Mouse (Mus musculus): Measurements from ENCODE around the gene Bmp4. TPM values are rescaled to one million over a fixed set of nuclear protein-coding genes. Genes with fewer than 3 reads are reported as not detected.

Bmp4 gene
- 5.1 and 7.0 TPM in 2 replicates for total RNA-seq (2014; rRNA removed)
- 4.6 and 7.5 TPM in 2 replicates for polyA plus RNA-seq (2015; fragmentation: Nextera tagmentation; extraction: Ambion mirVana)

DNA sequence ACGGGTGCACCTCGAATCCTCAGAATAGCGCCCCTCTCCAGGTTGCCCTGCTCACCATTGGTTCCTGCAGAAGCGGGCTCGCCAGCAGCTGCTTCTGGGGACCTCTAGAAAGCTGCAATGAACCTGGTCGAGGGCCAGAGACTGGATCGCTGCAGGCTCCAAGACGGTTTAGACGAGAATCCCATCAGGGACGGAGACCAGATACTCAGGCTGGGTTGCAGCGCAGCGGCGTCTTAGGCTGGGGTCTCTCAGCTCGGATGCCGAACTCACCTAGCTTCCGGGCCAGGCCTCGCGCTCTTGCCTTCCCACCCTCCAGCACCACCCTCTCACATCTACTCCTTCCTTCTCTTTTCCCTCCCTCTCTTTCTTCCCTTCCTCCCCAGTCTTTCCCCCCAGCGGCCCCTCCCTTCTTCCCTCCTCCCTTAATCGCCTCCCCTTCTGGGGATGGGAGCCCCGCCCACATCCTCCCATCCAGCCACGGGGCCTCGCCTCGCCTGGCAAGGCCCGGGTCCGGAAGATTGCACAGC lies at the start of gene Bmp4:
TSS of gene Bmp4 (minus strand) at position 421 of the 527 bp plus-strand sequence.
- WGBS: 3% methylated on average over 26 of the region's 26 CpGs
- Histone ChIP-seq H3K4me2 (ENCODE audit: low read depth, low read length, poor library complexity, severe bottlenecking) (peak within 1 kb of the TSS; percentile 28), H3K27me3 (ENCODE audit: insufficient read depth, low read length) (peaks cover 49% of the 10 kb centered on the region), H3K4me1 (ENCODE audit: insufficient read depth, low read length) (0 out of 2 replicates have a peak, but pooled peaks cover 3% of the 10 kb centered on the region), H3K36me3 (ENCODE audit: insufficient read depth, low read length) (no peaks in the 10 kb centered on the region), H3K27ac (ENCODE audit: low read depth, low read length) (no peak within 1 kb of the TSS), H3K9me3 (ENCODE audit: low read length) (no peaks in the 10 kb centered on the region), H3K9ac (replicated peaks; ENCODE audit: low read length, poor library complexity, severe bottlenecking) (no peak within 1 kb of the TSS), H3K4me3 (ENCODE audit: low read depth, low read length) (0 out of 2 replicates have a peak within 1 kb of the TSS, but pooled peaks have one; percentile 8)
- no peak for TF ChIP-seq CTCF (IDR thresholded peaks at IDR 0.05)
- no peak for DNase-seq (ENCODE audit: low spot score)
- ATAC-seq (ENCODE audit: low FRiP score): no peak

DNA sequence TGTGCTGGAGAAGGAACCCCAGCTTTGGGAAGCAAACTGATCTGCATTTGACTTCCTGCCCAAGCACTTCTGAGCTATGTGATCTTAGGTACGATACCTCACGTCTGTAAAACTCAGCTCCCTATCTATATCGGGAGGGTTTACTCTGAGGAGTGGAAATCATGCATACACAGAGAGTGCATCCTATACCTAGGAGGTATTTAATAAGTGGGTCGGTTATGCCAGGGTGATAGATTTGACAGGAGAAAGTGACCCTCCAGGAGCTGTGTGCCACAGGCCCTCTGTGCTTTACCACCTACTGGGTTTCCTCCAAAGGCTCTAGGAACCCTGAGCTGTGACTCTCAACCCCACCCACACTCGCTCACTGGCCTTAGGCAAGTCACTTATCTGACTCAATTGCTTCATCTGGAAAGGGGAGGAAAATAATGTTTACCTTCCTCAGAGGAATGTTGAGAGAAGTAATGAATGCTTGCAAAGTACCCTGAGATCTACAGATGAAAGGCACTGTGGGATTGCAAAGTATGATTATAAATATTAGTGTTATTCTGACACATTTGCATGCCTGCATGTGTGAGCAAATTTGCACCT lies 49.1 kb upstream of the Bmp4 start:
- no peak overlapping the region for H3K27ac ChIP-seq (ENCODE audit: low read depth, low read length)
- no peak overlapping the region for H3K4me3 ChIP-seq (ENCODE audit: low read depth, low read length)
- no peaks in the 10 kb centered on the region for H3K27me3 ChIP-seq (ENCODE audit: insufficient read depth, low read length)
- no peaks in the 10 kb centered on the region for H3K36me3 ChIP-seq (ENCODE audit: insufficient read depth, low read length)
- H3K9ac ChIP-seq (replicated peaks; ENCODE audit: low read length, poor library complexity, severe bottlenecking): no peak overlapping the region
- H3K4me2 ChIP-seq (ENCODE audit: low read depth, low read length, poor library complexity, severe bottlenecking): no peak overlapping the region
- ATAC-seq (ENCODE audit: low FRiP score): no peak
- 85% methylated on average over 5 of the region's 5 CpGs for WGBS
- H3K4me1 ChIP-seq (ENCODE audit: insufficient read depth, low read length): no peaks in the 10 kb centered on the region
- no peak for DNase-seq (ENCODE audit: low spot score)
- TF ChIP-seq CTCF (IDR thresholded peaks at IDR 0.05): no peak
- no peaks in the 10 kb centered on the region for H3K9me3 ChIP-seq (ENCODE audit: low read length)

DNA sequence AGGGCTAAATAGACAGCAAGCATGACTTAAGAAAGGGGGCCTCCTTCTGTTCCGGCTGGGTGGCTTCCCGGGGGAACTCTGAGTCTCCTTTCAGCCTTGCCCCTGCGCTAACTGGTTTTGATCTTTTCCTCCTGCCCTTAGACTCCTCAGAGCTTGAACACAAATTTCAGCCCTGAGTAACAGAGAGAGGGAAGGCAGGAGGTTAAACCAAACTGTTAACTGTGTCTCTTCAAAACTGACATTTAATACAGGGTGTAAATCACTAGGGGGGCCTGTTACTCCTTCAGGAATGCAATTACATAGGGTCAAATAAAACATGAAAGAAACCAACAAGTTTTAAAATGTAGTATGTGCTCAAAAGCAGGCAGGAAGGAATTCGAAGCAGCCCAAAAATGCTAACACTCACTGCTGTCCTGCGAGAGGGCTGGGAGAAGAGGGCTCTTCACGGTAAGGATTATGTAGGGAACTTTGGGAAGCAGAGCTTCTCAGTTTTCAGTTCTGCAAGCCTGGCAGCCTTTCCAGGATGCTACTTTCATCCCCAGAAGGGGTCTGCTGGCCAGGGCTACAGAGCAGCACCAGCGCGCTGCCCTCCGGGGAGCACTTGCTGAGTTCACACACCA lies 46.1 kb upstream of the Bmp4 start:
- TF ChIP-seq CTCF (IDR thresholded peaks at IDR 0.05): no peak
- H3K4me2 ChIP-seq (ENCODE audit: low read depth, low read length, poor library complexity, severe bottlenecking): no peak overlapping the region
- no peak overlapping the region for H3K9ac ChIP-seq (replicated peaks; ENCODE audit: low read length, poor library complexity, severe bottlenecking)
- DNase-seq (ENCODE audit: low spot score) (no peak), ATAC-seq (ENCODE audit: low FRiP score) (no peak)
- WGBS: 20% methylated on average over 9 of the region's 9 CpGs
- no peaks in the 10 kb centered on the region for H3K9me3 ChIP-seq (ENCODE audit: low read length)
- no peaks in the 10 kb centered on the region for H3K27me3 ChIP-seq (ENCODE audit: insufficient read depth, low read length)
- no peak overlapping the region for H3K4me3 ChIP-seq (ENCODE audit: low read depth, low read length)
- H3K36me3 ChIP-seq (ENCODE audit: insufficient read depth, low read length): no peaks in the 10 kb centered on the region
- no peaks in the 10 kb centered on the region for H3K4me1 ChIP-seq (ENCODE audit: insufficient read depth, low read length)
- no peak overlapping the region for H3K27ac ChIP-seq (ENCODE audit: low read depth, low read length)

DNA sequence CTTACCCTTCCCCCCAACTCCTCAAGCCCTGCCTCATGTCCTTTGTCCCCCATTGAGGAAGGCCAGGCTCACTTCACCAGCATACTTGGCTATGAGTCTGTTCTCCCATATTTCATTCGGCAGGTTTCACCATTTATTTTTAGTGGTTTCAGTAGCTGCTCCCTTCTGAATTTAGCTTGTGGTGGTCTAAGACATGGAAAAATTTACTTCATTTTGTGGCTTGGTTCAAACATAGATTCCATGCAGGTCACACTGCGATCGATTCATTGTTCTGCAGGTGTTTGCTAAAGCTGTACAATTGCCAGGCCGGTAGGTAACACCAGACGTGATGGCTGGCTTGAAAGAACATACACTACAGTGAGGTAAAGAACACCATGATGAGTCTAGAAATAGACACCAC lies 39.8 kb upstream of the Bmp4 start:
- no peak for TF ChIP-seq CTCF (IDR thresholded peaks at IDR 0.05)
- 96% methylated on average over 5 of the region's 5 CpGs for WGBS
- Histone ChIP-seq H3K4me3 (ENCODE audit: low read depth, low read length) (no peak overlapping the region), H3K27me3 (ENCODE audit: insufficient read depth, low read length) (no peaks in the 10 kb centered on the region), H3K36me3 (ENCODE audit: insufficient read depth, low read length) (no peaks in the 10 kb centered on the region), H3K4me1 (ENCODE audit: insufficient read depth, low read length) (no peaks in the 10 kb centered on the region), H3K27ac (ENCODE audit: low read depth, low read length) (no peak overlapping the region), H3K9ac (replicated peaks; ENCODE audit: low read length, poor library complexity, severe bottlenecking) (no peak overlapping the region), H3K9me3 (ENCODE audit: low read length) (no peaks in the 10 kb centered on the region), H3K4me2 (ENCODE audit: low read depth, low read length, poor library complexity, severe bottlenecking) (no peak overlapping the region)
- ATAC-seq (ENCODE audit: low FRiP score): no peak
- DNase-seq (ENCODE audit: low spot score): no peak

DNA sequence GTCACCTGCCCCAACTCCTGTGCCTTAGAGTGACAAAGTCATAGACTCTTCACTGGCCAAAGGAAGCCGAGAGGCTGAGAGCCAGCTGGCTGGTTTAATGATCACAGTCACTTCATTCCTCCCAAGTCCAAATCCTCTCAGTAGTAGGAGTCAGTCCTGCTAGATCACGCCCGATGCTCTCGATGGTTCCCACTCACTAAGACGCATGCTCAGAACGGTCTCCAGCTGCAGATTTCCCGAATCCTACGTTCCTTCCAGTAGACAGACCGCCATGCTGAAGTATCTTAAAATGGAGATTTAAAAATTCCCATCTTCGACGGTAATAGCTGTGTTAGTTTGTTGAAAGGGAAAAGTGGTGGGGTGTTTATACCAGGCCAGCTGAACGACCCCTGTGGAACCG lies 36.8 kb upstream of the Bmp4 start:
- no peak for TF ChIP-seq CTCF (IDR thresholded peaks at IDR 0.05)
- Histone ChIP-seq H3K27me3 (ENCODE audit: insufficient read depth, low read length) (no peaks in the 10 kb centered on the region), H3K36me3 (ENCODE audit: insufficient read depth, low read length) (no peaks in the 10 kb centered on the region), H3K4me1 (ENCODE audit: insufficient read depth, low read length) (no peaks in the 10 kb centered on the region), H3K9me3 (ENCODE audit: low read length) (no peaks in the 10 kb centered on the region), H3K9ac (replicated peaks; ENCODE audit: low read length, poor library complexity, severe bottlenecking) (no peak overlapping the region), H3K4me3 (ENCODE audit: low read depth, low read length) (no peak overlapping the region), H3K27ac (ENCODE audit: low read depth, low read length) (no peak overlapping the region), H3K4me2 (ENCODE audit: low read depth, low read length, poor library complexity, severe bottlenecking) (no peak overlapping the region)
- no peak for DNase-seq (ENCODE audit: low spot score)
- WGBS: 95% methylated on average over 13 of the region's 13 CpGs
- ATAC-seq (ENCODE audit: low FRiP score): no peak

DNA sequence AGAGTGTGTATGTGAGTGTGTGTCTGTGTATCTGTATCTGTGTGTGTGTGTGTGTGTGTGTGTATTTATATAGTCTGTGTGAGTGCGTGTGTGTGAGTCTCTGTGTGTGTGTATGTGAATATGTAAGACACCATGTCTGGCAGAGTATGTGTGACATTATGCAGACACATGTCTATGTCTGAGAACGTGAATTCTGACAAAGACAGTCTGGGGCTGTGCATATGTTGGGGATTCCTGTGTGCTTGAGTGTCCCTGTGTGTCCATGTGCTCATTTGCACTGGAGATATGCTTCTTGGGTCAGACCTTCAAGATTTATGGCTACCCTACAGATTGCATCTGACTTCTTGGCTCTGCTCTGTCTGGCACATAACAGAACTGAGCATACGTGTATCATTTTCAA lies 31.4 kb upstream of the Bmp4 start:
- Histone ChIP-seq H3K27me3 (ENCODE audit: insufficient read depth, low read length) (no peaks in the 10 kb centered on the region), H3K9me3 (ENCODE audit: low read length) (no peaks in the 10 kb centered on the region), H3K9ac (replicated peaks; ENCODE audit: low read length, poor library complexity, severe bottlenecking) (no peak overlapping the region), H3K27ac (ENCODE audit: low read depth, low read length) (no peak overlapping the region), H3K36me3 (ENCODE audit: insufficient read depth, low read length) (no peaks in the 10 kb centered on the region), H3K4me2 (ENCODE audit: low read depth, low read length, poor library complexity, severe bottlenecking) (no peak overlapping the region), H3K4me3 (ENCODE audit: low read depth, low read length) (no peak overlapping the region), H3K4me1 (ENCODE audit: insufficient read depth, low read length) (no peaks in the 10 kb centered on the region)
- 88% methylated on average over 3 of the region's 3 CpGs for whole genome bisulfite sequencing
- ATAC-seq (ENCODE audit: low FRiP score) (no peak), DNase-seq (ENCODE audit: low spot score) (no peak)
- TF ChIP-seq CTCF (IDR thresholded peaks at IDR 0.05): no peak

Data from midbrain, postnatal 0 days (tissue).